Mouse (Mus musculus) lung, embryonic 16.5 days (tissue): Measurements from ENCODE around the gene Vhl. TPM values are rescaled to one million over a fixed set of nuclear protein-coding genes. Genes with fewer than 3 reads are reported as not detected.
A peak's percentile ranks its signal among the peaks of the same experiment; 100 is the strongest.

ENCODE experiments used
- ATAC-seq: fragments of 200-750 bp; cut with Nextera tagmentation; 2 replicates; pipeline ENCODE4 v1.8.0; 2017; ENCODE audit warnings: low read depth, mild to moderate bottlenecking, moderate library complexity
- H3K27ac ChIP-seq: fragments of 300-500 bp; sonication (generic); 2 replicates; pipeline ENCODE4 v1.5.1; 2014; ENCODE audit warnings: mild to moderate bottlenecking, control low read depth, low read length
- H3K27me3 ChIP-seq: fragments of 300-500 bp; sonication (generic); 2 replicates; pipeline ENCODE4 v1.6.1; 2014; ENCODE audit warnings: low read depth, low read length, mixed read lengths; ENCODE audit not compliant: control insufficient read depth, insufficient read depth
- H3K36me3 ChIP-seq: fragments of 300-500 bp; sonication (generic); 2 replicates; pipeline ENCODE4 v1.6.1; 2014; ENCODE audit warnings: low read length; ENCODE audit not compliant: control insufficient read depth, insufficient read depth
- H3K4me1 ChIP-seq: fragments of 300-500 bp; sonication (generic); replicated peaks from 2 replicates; pipeline ENCODE4 v1.6.1; 2014; ENCODE audit warnings: low read length, mixed read lengths; ENCODE audit not compliant: control insufficient read depth, insufficient read depth
- H3K4me2 ChIP-seq: fragments of 300-500 bp; sonication (generic); 2 replicates; pipeline ENCODE4 v1.6.1; 2014; ENCODE audit warnings: low read depth, low read length, control low read depth
- H3K4me3 ChIP-seq: fragments of 300-500 bp; sonication (generic); 2 replicates; pipeline ENCODE4 v1.5.1; 2014; ENCODE audit warnings: mild to moderate bottlenecking, low read length, control low read depth
- H3K9ac ChIP-seq: fragments of 300-500 bp; sonication (generic); 2 replicates; pipeline ENCODE4 v1.6.1; 2014; ENCODE audit warnings: low read length, control low read depth
- H3K9me3 ChIP-seq: fragments of 300-500 bp; sonication (generic); 2 replicates; pipeline ENCODE4 v1.6.1; 2016; ENCODE audit warnings: low read length; ENCODE audit not compliant: control insufficient read depth
- WGBS: fragments of 180-500 bp; shearing (Covaris S2); extraction: QIAGEN DNeasy Blood & Tissue Kit; methylation state at CpG from one replicate; pipeline ENCODE4 v1.1.7; 2014; 5-methylcytosine and 5-hydroxymethylcytosine counted together
- polyA plus RNA-seq: library from polyadenylated mRNA; unstranded; fragments of >200 nt; fragmentation: Nextera tagmentation; extraction: Ambion mirVana; gene quantifications from 2 replicates; pipeline ENCODE4 v1.2.1, GENCODE M21; 2015

The Vhl gene
- polyA plus RNA-seq, 1 experiment from 2014 or later: 36.1 TPM

- Histone ChIP-seq H3K4me2 (no peak within 1 kb of the TSS), H3K36me3 (no peaks in the 10 kb centered on the region), H3K27ac (no peak within 1 kb of the TSS), H3K4me3 (no peak within 1 kb of the TSS), H3K9ac (no peak within 1 kb of the TSS), H3K9me3 (no peaks in the 10 kb centered on the region), H3K27me3 (no peaks in the 10 kb centered on the region), H3K4me1 (peaks cover 3% of the 10 kb centered on the region)
- ATAC-seq: no peak
- WGBS: 51% methylated on average over 22 of the region's 23 CpGs
These were observed 23.1 kb upstream of the Vhl start, which contains the start of gene Fancd2os for GRCm38 (mm10) chr6:113600543-113601139. Gene Fancd2os (minus strand): TSS chr6:113600715.

- H3K36me3 ChIP-seq: no peaks in the 10 kb centered on the region
These were observed 20.9 kb upstream of the Vhl start for GRCm38 (mm10) chr6:113602821-113603220.

GRCm38 (mm10) chr6:113603993-113604392 lies 19.8 kb upstream of the Vhl start:
- Histone ChIP-seq H3K27me3 (no peaks in the 10 kb centered on the region), H3K9ac (peak overlapping the region; percentile 96), H3K4me1 (peaks cover 14% of the 10 kb centered on the region), H3K4me2 (peak overlapping the region; percentile 81), H3K4me3 (peak overlapping the region; percentile 94), H3K36me3 (no peaks in the 10 kb centered on the region), H3K9me3 (no peaks in the 10 kb centered on the region), H3K27ac (peak overlapping the region; percentile 91; the same call in 1 of the 2 replicates)
- no peak for ATAC-seq
- WGBS: 47% methylated on average over 12 of the region's 12 CpGs

More at GRCm38 (mm10) chr6:113602821-113603220, 20.9 kb upstream of the Vhl start:
- H3K4me2 ChIP-seq: no peak overlapping the region
- H3K9ac ChIP-seq: no peak overlapping the region
- H3K27ac ChIP-seq: no peak overlapping the region
- 90% methylated on average over 6 of the region's 6 CpGs for WGBS
- no peak overlapping the region for H3K4me3 ChIP-seq
- H3K4me1 ChIP-seq: peaks cover 14% of the 10 kb centered on the region
- no peak for ATAC-seq
- no peaks in the 10 kb centered on the region for H3K27me3 ChIP-seq
- no peaks in the 10 kb centered on the region for H3K9me3 ChIP-seq

- peak; percentile 94 for ATAC-seq
- H3K4me1 ChIP-seq: peaks cover 14% of the 10 kb centered on the region
- H3K4me3 ChIP-seq: peak within 1 kb of the TSS; percentile 94
- H3K27ac ChIP-seq: peak within 1 kb of the TSS; percentile 91
- H3K4me2 ChIP-seq: peak within 1 kb of the TSS; percentile 81
- no peaks in the 10 kb centered on the region for H3K36me3 ChIP-seq
- WGBS: under 1% methylated on average over 56 of the region's 65 CpGs
- H3K27me3 ChIP-seq: no peaks in the 10 kb centered on the region
- peak within 1 kb of the TSS; percentile 96 for H3K9ac ChIP-seq
- H3K9me3 ChIP-seq: no peaks in the 10 kb centered on the region
These were observed 19.1 kb upstream of the Vhl start, which contains the start of gene Brk1 for GRCm38 (mm10) chr6:113604432-113605223. Gene Brk1 (plus strand): TSS chr6:113604772.

- Histone ChIP-seq H3K27ac (peak overlapping the region; percentile 91), H3K27me3 (no peaks in the 10 kb centered on the region), H3K4me3 (peak overlapping the region; percentile 94), H3K4me2 (peak overlapping the region; percentile 81), H3K9me3 (no peaks in the 10 kb centered on the region), H3K4me1 (peaks cover 14% of the 10 kb centered on the region), H3K36me3 (no peaks in the 10 kb centered on the region), H3K9ac (peak overlapping the region; percentile 96)
- under 1% methylated on average over 10 of the region's 10 CpGs for WGBS
- ATAC-seq: 0 out of 2 replicates have a peak, but pooled peaks have one; percentile 10
These were observed 18.6 kb upstream of the Vhl start for GRCm38 (mm10) chr6:113605224-113605545.

GRCm38 (mm10) chr6:113608871-113609270 lies 14.9 kb upstream of the Vhl start:
- ATAC-seq: no peak
- peaks cover 4% of the 10 kb centered on the region; the same call in 1 of the 2 replicates for H3K36me3 ChIP-seq
- WGBS: 75% methylated on average over 6 of the region's 6 CpGs

GRCm38 (mm10) chr6:113609293-113609692 lies 14.5 kb upstream of the Vhl start:
- Histone ChIP-seq H3K4me1 (peaks cover 14% of the 10 kb centered on the region), H3K9me3 (no peaks in the 10 kb centered on the region), H3K36me3 (peaks cover 8% of the 10 kb centered on the region), H3K9ac (no peak overlapping the region), H3K27ac (no peak overlapping the region), H3K27me3 (no peaks in the 10 kb centered on the region), H3K4me2 (no peak overlapping the region), H3K4me3 (no peak overlapping the region)
- WGBS: 84% methylated on average over 7 of the region's 7 CpGs
- no peak for ATAC-seq

More at GRCm38 (mm10) chr6:113608871-113609270, 14.9 kb upstream of the Vhl start:
- Histone ChIP-seq H3K4me2 (no peak overlapping the region), H3K9ac (no peak overlapping the region), H3K27ac (no peak overlapping the region), H3K4me1 (peaks cover 14% of the 10 kb centered on the region), H3K4me3 (no peak overlapping the region), H3K27me3 (no peaks in the 10 kb centered on the region), H3K9me3 (no peaks in the 10 kb centered on the region)

- Histone ChIP-seq H3K9me3 (no peaks in the 10 kb centered on the region), H3K4me2 (no peak overlapping the region), H3K27me3 (no peaks in the 10 kb centered on the region), H3K4me1 (no peaks in the 10 kb centered on the region), H3K4me3 (no peak overlapping the region), H3K9ac (no peak overlapping the region), H3K36me3 (peaks cover 32% of the 10 kb centered on the region), H3K27ac (no peak overlapping the region)
- 79% methylated on average over 8 of the region's 8 CpGs for WGBS
- no peak for ATAC-seq
These were observed 11.3 kb upstream of the Vhl start for GRCm38 (mm10) chr6:113612258-113612969.

- Histone ChIP-seq H3K4me1 (no peaks in the 10 kb centered on the region), H3K27me3 (no peaks in the 10 kb centered on the region), H3K4me3 (no peak overlapping the region), H3K4me2 (no peak overlapping the region), H3K27ac (no peak overlapping the region), H3K9me3 (no peaks in the 10 kb centered on the region), H3K9ac (no peak overlapping the region), H3K36me3 (peaks cover 37% of the 10 kb centered on the region)
- no peak for ATAC-seq
- 95% methylated on average over 7 of the region's 7 CpGs for WGBS
These were observed 9.6 kb upstream of the Vhl start for GRCm38 (mm10) chr6:113614152-113614551.
